ENCODE assay signal across 8 mouse cellular contexts in genomic region chr10:120751295-120751722, GRCm38 (mm10).
DNase-seq lines count a peak whose midpoint lies in the region; ATAC-seq and TF ChIP-seq lines count a peak whose summit lies in the region.

No protein-coding gene starts in this region.

- WGBS in lung, postnatal 0 days, result 23% methylated on average over 11 of the region's 11 CpGs

- peak; percentile 72 for ATAC-seq in lung, postnatal 0 days

- no peaks in the 10 kb centered on the region; the same call in 1 of the 2 replicates for H3K9me3 ChIP-seq in lung, postnatal 0 days (ENCODE audit: low read length)

- no peak overlapping the region for H3K27ac ChIP-seq in lung, postnatal 0 days (ENCODE audit: low read length)

- no peak for TF ChIP-seq EP300 in lung, postnatal 0 days (IDR thresholded peaks at IDR 0.05)

- no peaks in the 10 kb centered on the region for H3K27me3 ChIP-seq in lung, postnatal 0 days (replicated peaks; ENCODE audit: insufficient read depth, low read length)

- no peak overlapping the region for H3K4me2 ChIP-seq in lung, postnatal 0 days (replicated peaks; ENCODE audit: low read depth, low read length)

- peak; percentile 30 to 51 for DNase-seq in layer of hippocampus, postnatal 10 days (ENCODE audit: low spot score in 2 of 2)
- DNase-seq in layer of hippocampus, postnatal 36 days, result no peak
- DNase-seq in adrenal gland, postnatal 14 days, result peak; percentile 92
- DNase-seq in gastrocnemius, postnatal 4 days (ENCODE audit: low spot score in 2 of 2), result peak; percentile 39 to 79
- peak; percentile 23 to 32 for DNase-seq in kidney, adult 8-10 months
- DNase-seq in lung, postnatal 0 days (ENCODE audit: low spot score), result peak; percentile 74
- DNase-seq in spleen, postnatal 4 days (ENCODE audit: low spot score in 2 of 2), result no peak
- DNase-seq in thymus, postnatal 25 days, result no peak

- no peak overlapping the region for H3K4me3 ChIP-seq in lung, postnatal 0 days (ENCODE audit: low read depth, low read length)

- no peaks in the 10 kb centered on the region for H3K4me1 ChIP-seq in lung, postnatal 0 days (ENCODE audit: insufficient read depth, low read depth, low read length)

- no peak overlapping the region for H3K9ac ChIP-seq in lung, postnatal 0 days (replicated peaks; ENCODE audit: low read depth)

- no peaks in the 10 kb centered on the region for H3K36me3 ChIP-seq in lung, postnatal 0 days (ENCODE audit: insufficient read depth, low read length)

- TF ChIP-seq CTCF in lung, postnatal 0 days (IDR thresholded peaks at IDR 0.05), result no peak

Comparison
In these comparisons a context has a peak if more than half of its experiments do, and no peak if none do; other contexts are left out.
1. DNase-seq: peak in layer of hippocampus, postnatal 10 days (2 of 2), adrenal gland, postnatal 14 days (single experiment), gastrocnemius, postnatal 4 days (2 of 2), kidney, adult 8-10 months (2 of 2) and lung, postnatal 0 days (single experiment); none in layer of hippocampus, postnatal 36 days (0 of 2), spleen, postnatal 4 days (0 of 2) and thymus, postnatal 25 days (single experiment).